Mouse (Mus musculus): ENCODE measurements around the gene 9530053A07Rik.
A peak's percentile ranks its signal among the peaks of the same experiment; 100 is the strongest.
"Not testable (repeated sequence)": the region's sequence is repeated elsewhere in the genome, so short reads cannot be mapped to it uniquely, and the experiment has no call there.

9530053A07Rik gene

GRCm38 (mm10) chr7:28129166-28129565, at the start of gene 9530053A07Rik:
TSS of gene 9530053A07Rik (plus strand) at chr7:28129466.
- DNase-seq (ENCODE audit: low spot score): no peak

- no peak for DNase-seq (ENCODE audit: low spot score)
Measured at GRCm38 (mm10) chr7:28084215-28084614, 45.1 kb upstream of the 9530053A07Rik start.

DNA sequence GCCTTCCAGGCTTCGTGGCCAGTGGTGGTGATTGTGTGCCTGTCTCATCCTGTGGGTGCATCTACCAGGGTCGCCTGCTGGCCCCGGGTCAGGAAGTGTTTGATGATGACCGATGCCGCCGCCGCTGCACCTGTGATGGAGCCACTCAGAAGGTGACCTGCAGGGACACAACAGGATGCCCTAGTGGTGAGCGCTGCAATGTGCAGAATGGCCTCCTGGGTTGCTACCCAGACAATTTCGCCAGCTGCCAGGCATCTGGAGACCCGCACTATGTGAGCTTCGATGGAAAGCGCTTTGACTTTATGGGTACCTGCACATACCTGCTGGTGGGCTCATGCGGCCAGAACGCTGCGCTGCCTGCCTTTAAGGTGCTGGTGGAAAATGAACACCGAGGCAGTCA, 43.0 kb upstream of the 9530053A07Rik start:
- no peak for DNase-seq (ENCODE audit: low spot score)

GRCm38 (mm10) chr7:28093541-28093940, 35.7 kb upstream of the 9530053A07Rik start:
- peak; percentile 2 for DNase-seq (ENCODE audit: low spot score)

DNA sequence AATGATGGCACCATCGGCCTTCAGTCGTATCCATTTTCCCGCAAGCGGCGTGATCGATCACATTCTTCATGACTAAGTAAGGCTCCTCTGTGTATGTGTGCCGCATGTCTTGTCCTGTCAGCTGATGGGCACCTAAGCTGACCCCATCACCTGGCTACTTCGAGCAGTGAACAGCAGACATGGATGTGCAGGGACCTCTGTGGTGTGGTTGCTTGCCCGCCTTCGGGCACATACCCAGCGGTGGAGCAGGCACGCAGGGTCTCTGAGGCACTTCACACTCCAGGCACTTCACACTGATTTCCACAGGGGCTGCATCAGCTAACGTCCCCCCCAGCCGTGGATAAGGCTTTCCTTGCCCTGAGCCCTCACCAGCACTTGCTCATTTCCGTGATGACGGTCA, 30.2 kb upstream of the 9530053A07Rik start:
- DNase-seq (ENCODE audit: low spot score): peak; percentile 1

- peak; percentile 16 for DNase-seq (ENCODE audit: low spot score)
Measured at GRCm38 (mm10) chr7:28100596-28101590, 28.4 kb upstream of the 9530053A07Rik start.

DNA sequence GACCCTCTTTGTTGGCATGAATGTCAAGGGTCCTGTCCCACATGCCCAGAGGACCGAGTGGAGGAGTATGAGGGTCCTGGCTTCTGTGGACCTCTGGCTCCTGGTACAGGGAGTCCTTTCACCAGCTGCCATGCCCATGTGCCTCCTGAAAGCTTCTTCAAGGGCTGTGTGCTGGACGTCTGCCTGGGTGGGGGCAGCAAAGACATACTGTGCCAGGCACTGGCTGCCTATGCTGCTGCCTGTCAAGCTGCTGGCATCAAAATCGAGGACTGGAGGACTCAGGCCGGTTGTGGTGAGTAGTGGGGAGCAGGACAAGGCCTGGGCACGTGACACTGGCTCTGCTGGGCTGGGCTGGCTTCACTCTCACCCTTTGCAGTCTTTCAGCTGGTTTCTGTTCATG, 26.3 kb upstream of the 9530053A07Rik start:
- peak; percentile 2 for DNase-seq (ENCODE audit: low spot score)

- no peak for DNase-seq (ENCODE audit: low spot score)
Measured at GRCm38 (mm10) chr7:28104670-28105069, 24.6 kb upstream of the 9530053A07Rik start.

- no peak for DNase-seq (ENCODE audit: low spot score)
Measured at GRCm38 (mm10) chr7:28106241-28106640, 23.0 kb upstream of the 9530053A07Rik start.

- no peak for DNase-seq (ENCODE audit: low spot score)
Measured at GRCm38 (mm10) chr7:28114648-28115047, 14.6 kb upstream of the 9530053A07Rik start.

- DNase-seq (ENCODE audit: low spot score): no peak
Measured at GRCm38 (mm10) chr7:28137613-28138012, 8.3 kb downstream of the 9530053A07Rik start.

DNA sequence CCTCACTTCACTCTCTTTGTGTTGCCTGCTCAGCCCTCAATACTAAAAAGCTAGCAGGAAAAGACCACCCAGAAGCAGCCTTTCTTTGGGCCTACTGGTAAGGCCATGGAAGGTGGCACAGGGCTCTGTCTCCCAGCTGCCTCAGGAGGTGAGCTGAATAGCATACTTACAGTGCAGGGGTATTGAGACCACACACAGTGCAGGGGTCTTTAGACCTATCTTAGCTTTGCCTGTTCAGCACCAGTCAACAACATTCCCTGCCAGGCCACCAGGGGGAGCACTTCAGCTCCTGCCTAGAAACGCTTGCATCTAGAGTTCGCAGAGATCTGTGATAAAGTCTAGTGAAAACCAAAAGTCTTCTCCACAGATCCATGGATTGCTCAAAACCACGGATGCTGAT, 19.0 kb downstream of the 9530053A07Rik start:
- peak; percentile 49 for DNase-seq (ENCODE audit: low spot score)

DNA sequence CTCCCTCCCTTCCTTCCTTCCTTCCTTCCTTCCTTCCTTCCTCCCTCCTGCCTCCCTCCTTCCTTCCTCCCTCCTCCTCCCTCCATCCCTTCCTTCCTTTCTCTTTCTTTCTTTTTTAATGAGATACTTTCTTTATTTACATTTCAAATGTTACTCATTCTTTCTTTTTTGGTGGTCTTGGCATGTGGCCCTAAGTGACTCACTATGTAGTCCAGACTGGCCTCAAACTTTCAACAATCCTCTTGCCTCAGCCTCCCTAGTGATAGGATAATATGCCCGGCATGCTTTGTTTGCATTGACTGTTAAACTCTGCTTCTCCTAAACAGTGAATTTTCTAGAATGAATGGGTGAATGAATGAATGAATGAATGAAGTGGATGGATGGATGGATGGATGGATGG, 20.6 kb downstream of the 9530053A07Rik start:
- no peak for DNase-seq (ENCODE audit: low spot score)

GRCm38 (mm10) chr7:28151584-28152221, 22.4 kb downstream of the 9530053A07Rik start:
- DNase-seq (ENCODE audit: low spot score): no peak

- not testable (repeated sequence) for DNase-seq (ENCODE audit: low spot score)
Measured at GRCm38 (mm10) chr7:28153595-28153994, 24.3 kb downstream of the 9530053A07Rik start.

- no peak for DNase-seq (ENCODE audit: low spot score)
Measured at GRCm38 (mm10) chr7:28159292-28159691, 30.0 kb downstream of the 9530053A07Rik start.

DNA sequence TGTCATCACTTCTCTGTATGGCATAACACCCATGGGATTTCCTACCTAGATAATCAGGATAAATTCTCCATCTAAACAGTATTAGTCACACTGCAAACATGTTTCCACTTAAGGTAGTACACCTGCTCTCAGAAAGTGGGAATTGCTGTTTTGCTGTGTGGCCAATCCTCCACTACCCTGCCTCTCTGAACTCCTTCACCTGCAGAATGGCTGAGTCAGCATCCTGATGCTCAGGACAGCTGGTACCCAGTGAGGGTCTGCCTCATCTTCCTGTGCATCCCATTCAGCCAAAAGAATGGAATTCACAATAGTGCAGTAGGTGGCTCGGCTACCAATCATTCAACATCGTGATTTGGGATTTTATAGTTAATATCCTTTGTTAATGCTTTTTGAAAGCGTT, 30.6 kb downstream of the 9530053A07Rik start:
- DNase-seq (ENCODE audit: low spot score): no peak

- no peak for DNase-seq (ENCODE audit: low spot score)
Measured at GRCm38 (mm10) chr7:28161163-28161749, 32.0 kb downstream of the 9530053A07Rik start.

GRCm38 (mm10) chr7:28165406-28165805, 36.1 kb downstream of the 9530053A07Rik start:
- DNase-seq (ENCODE audit: low spot score): no peak

DNA sequence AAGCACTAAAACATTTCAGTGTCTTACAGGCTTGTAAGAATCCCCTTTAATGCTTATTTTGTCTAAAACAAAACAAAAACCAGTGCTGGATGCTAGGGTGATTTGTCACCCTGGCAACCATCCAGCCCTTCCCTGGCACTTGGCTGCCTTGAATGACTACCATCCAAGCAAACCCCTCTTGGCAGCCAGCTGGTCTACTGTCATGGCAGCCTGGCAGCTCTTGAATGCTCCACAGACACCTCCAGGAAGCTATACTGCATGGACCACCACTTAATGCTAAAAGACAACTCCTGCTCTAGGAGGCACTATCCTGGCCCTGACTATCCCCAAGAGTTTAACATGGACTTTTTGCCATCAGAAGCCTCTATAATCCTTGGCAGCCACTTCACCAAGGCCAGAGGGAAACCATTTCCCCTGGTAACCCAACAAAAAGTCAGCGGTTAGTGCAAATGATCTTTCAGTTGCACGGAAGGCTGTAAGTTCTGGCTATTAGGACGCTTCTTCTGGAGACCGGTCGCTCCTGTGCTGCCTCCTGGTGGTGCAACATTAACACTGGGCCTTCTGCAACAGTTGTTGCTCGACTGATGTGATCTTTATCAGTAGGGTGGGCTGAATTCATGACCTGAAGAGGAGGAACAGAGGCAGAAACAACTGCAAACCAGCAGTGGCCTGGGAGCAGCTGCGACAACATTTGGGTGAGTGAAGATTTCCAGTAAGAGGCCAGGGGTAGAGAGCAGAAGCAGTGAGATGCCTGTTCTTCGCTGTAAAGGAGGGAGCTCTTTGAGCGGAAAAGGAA, 39.3 kb downstream of the 9530053A07Rik start:
- DNase-seq (ENCODE audit: low spot score): peak; percentile 62

GRCm38 (mm10) chr7:28169489-28170422, 40.5 kb downstream of the 9530053A07Rik start, which contains the start of gene Fbl:
TSS of gene Fbl (plus strand) at chr7:28169710.
- peak; percentile 92 for DNase-seq (ENCODE audit: low spot score)

All from testis, postnatal 14 days (tissue).